In genomic region chr6:122337546-122337945, GRCm38 (mm10) we compare ENCODE assay signal across 13 mouse cellular contexts. TPM values are rescaled to one million over a fixed set of nuclear protein-coding genes. Genes with fewer than 3 reads are reported as not detected.
DNase-seq lines count a peak whose midpoint lies in the region; ATAC-seq and TF ChIP-seq lines count a peak whose summit lies in the region.
"Had no signal": no experiment of that assay in that cellular context is flagged by ENCODE, and none has a peak within 500 bp of the region (broad histone marks: within the 10 kb centered on the region; RNA-seq: fewer than 3 reads in every experiment).

No protein-coding gene starts in this region.

- WGBS in hindbrain, postnatal 0 days, result 39% methylated on average over 6 of the region's 6 CpGs
- WGBS in hindbrain, embryonic 10.5 days, result 76% methylated on average over 6 of the region's 6 CpGs

- no peak for ATAC-seq in hindbrain, postnatal 0 days

- no peak overlapping the region for H3K9ac ChIP-seq in hindbrain, postnatal 0 days (replicated peaks; ENCODE audit: low read length)
- H3K9ac ChIP-seq: limb, embryonic 15.5 days had no signal

- no peaks in the 10 kb centered on the region for H3K27me3 ChIP-seq in hindbrain, postnatal 0 days (ENCODE audit: insufficient read depth, low read length)
- H3K27me3 ChIP-seq in hindbrain, embryonic 10.5 days (ENCODE audit: insufficient read depth, poor library complexity, severe bottlenecking), result no peaks in the 10 kb centered on the region
- H3K27me3 ChIP-seq: hindbrain, embryonic 15.5 days; limb, embryonic 15.5 days had no signal

- intact Hi-C loops in heart, postnatal 10 days (cut with DNase I), result loop anchor here (5.0 kb wide), 1 partner anchor 55 kb away; no protein-coding TSS in a partner anchor

- TF ChIP-seq CTCF in hindbrain, postnatal 0 days (IDR thresholded peaks at IDR 0.05; ENCODE audit: low read depth), result no peak

- H3K4me3 ChIP-seq in hindbrain, postnatal 0 days (ENCODE audit: low read length), result no peak overlapping the region
- no peak overlapping the region for H3K4me3 ChIP-seq in hindbrain, embryonic 10.5 days

- DNase-seq in hindbrain, postnatal 0 days (ENCODE audit: low spot score), result no peak
- DNase-seq in hindbrain, embryonic 10.5 days (ENCODE audit: low spot score), result no peak
- DNase-seq in right cerebral cortex, postnatal 4 days, result peak; percentile 39
- DNase-seq in right cerebral cortex, postnatal 25 days, result no peak
- DNase-seq in heart, postnatal 10 days, result peak; percentile 23 to 28
- no peak for DNase-seq in spleen, adult 18-20 months
- DNase-seq in c-Kit-positive CD71-positive TER-119-positive erythroid progenitor cells, embryonic 14.5 days (ENCODE audit: low spot score), result no peak
- DNase-seq: layer of hippocampus, adult 9-11 months; thymus, adult 18-20 months had no signal

- H3K4me2 ChIP-seq in hindbrain, postnatal 0 days (ENCODE audit: low read depth, low read length), result 0 out of 2 replicates have a peak overlapping the region, but pooled peaks have one; percentile 13

- peaks cover 9% of the 10 kb centered on the region for H3K4me1 ChIP-seq in hindbrain, postnatal 0 days (ENCODE audit: insufficient read depth, low read length)
- H3K4me1 ChIP-seq in hindbrain, embryonic 10.5 days (replicated peaks), result peaks cover 29% of the 10 kb centered on the region

- no peak overlapping the region for H3K27ac ChIP-seq in hindbrain, postnatal 0 days
- H3K27ac ChIP-seq in hindbrain, embryonic 10.5 days, result no peak overlapping the region
- H3K27ac ChIP-seq: hindbrain, embryonic 15.5 days; limb, embryonic 15.5 days; macrophage had no signal

- no peaks in the 10 kb centered on the region for H3K9me3 ChIP-seq in hindbrain, postnatal 0 days (ENCODE audit: low read length)
- no peaks in the 10 kb centered on the region for H3K9me3 ChIP-seq in hindbrain, embryonic 10.5 days
- H3K9me3 ChIP-seq: hindbrain, embryonic 15.5 days; limb, embryonic 15.5 days had no signal

- H3K36me3 ChIP-seq in hindbrain, postnatal 0 days (ENCODE audit: insufficient read depth, low read length), result peaks cover 17% of the 10 kb centered on the region
- H3K36me3 ChIP-seq in hindbrain, embryonic 10.5 days, result peaks cover 43% of the 10 kb centered on the region

RNA-seq across cellular contexts. Expression of gene Phc1, which starts 2.8 kb away (rescaled TPM):
- 64.0 and 73.6 TPM in 2 replicates for total RNA-seq in hindbrain, postnatal 0 days (2014; rRNA removed)
- 20.5 and 21.1 TPM in 2 replicates for polyA plus RNA-seq in hindbrain, postnatal 0 days (2015; fragmentation: Nextera tagmentation; extraction: Ambion mirVana)
- polyA plus RNA-seq in hindbrain, embryonic 10.5 days (2016; fragmentation: Nextera tagmentation; extraction: Ambion mirVana), result 25.9 and 29.7 TPM in 2 replicates
- total RNA-seq in heart, postnatal 10 days (2021), result 10 to 100 TPM; 22.1 to 24.3 TPM

RNA-seq across cellular contexts. Expression of gene M6pr, which starts 29.0 kb away (rescaled TPM):
- total RNA-seq in hindbrain, postnatal 0 days (2014; rRNA removed), result 48.5 and 48.8 TPM in 2 replicates
- 46.7 and 48.5 TPM in 2 replicates for polyA plus RNA-seq in hindbrain, postnatal 0 days (2015; fragmentation: Nextera tagmentation; extraction: Ambion mirVana)
- 78.8 and 91.0 TPM in 2 replicates for polyA plus RNA-seq in hindbrain, embryonic 10.5 days (2016; fragmentation: Nextera tagmentation; extraction: Ambion mirVana)
- total RNA-seq in heart, postnatal 10 days (2021), result 10 to 100 TPM; 51.8 to 52.1 TPM

RNA-seq across cellular contexts. Expression of gene Klrg1, which starts 54.9 kb away (rescaled TPM):
- total RNA-seq in hindbrain, postnatal 0 days (2014; rRNA removed), result 0.52 TPM in 1 of 2 replicates, not detected in the other
- 0.74 and 1.3 TPM in 2 replicates for polyA plus RNA-seq in hindbrain, postnatal 0 days (2015; fragmentation: Nextera tagmentation; extraction: Ambion mirVana)
- polyA plus RNA-seq in hindbrain, embryonic 10.5 days (2016; fragmentation: Nextera tagmentation; extraction: Ambion mirVana), result 0.21 TPM in 1 of 2 replicates, not detected in the other
- total RNA-seq in heart, postnatal 10 days (2021), result not detected
- total RNA-seq: gastrocnemius, adult 18-20 months had no signal
- polyA plus RNA-seq: macrophage had no signal

Comparison
In these comparisons a context has a peak if more than half of its experiments do, and no peak if none do; other contexts are left out.
1. DNase-seq: peak in right cerebral cortex, postnatal 4 days (single experiment) and heart, postnatal 10 days (2 of 2); none in hindbrain, postnatal 0 days (single experiment), hindbrain, embryonic 10.5 days (single experiment), right cerebral cortex, postnatal 25 days (single experiment), spleen, adult 18-20 months (0 of 2) and c-Kit-positive CD71-positive TER-119-positive erythroid progenitor cells, embryonic 14.5 days (single experiment).